Mouse (Mus musculus) testis, adult 2 months (tissue): Measurements from ENCODE around the gene Dhtkd1. TPM values are rescaled to one million over a fixed set of nuclear protein-coding genes. Genes with fewer than 3 reads are reported as not detected.

Experiments
- H3K27ac ChIP-seq: fragments of 200-500 bp; 2 replicates; pipeline ENCODE4 v1.5.1; 2012; ENCODE audit warnings: low read depth, low read length; ENCODE audit not compliant: control insufficient read depth, insufficient read depth
- H3K27me3 ChIP-seq: fragments of 200-500 bp; 2 replicates; pipeline ENCODE4 v1.6.1; 2012; ENCODE audit warnings: mild to moderate bottlenecking, low read length, moderate library complexity; ENCODE audit not compliant: control insufficient read depth, insufficient read depth
- H3K36me3 ChIP-seq: fragments of 200-500 bp; 2 replicates; pipeline ENCODE4 v1.6.1; 2012; ENCODE audit warnings: mild to moderate bottlenecking, low read length; ENCODE audit not compliant: control insufficient read depth, insufficient read depth
- H3K4me1 ChIP-seq: fragments of 200-500 bp; 2 replicates; pipeline ENCODE4 v1.6.1; 2012; ENCODE audit warnings: low read length; ENCODE audit not compliant: control insufficient read depth, insufficient read depth
- H3K4me3 ChIP-seq: fragments of 200-500 bp; 2 replicates; pipeline ENCODE4 v1.5.1; 2012; ENCODE audit warnings: low read depth, mild to moderate bottlenecking, low read length, moderate library complexity, mixed read lengths; ENCODE audit not compliant: control insufficient read depth
- CTCF ChIP-seq: fragments of 200-500 bp; IDR thresholded peaks from 2 replicates; pipeline ENCODE4 v1.5.1; 2012; ENCODE audit warnings: low read depth, mild to moderate bottlenecking, inconsistent platforms, low read length, moderate library complexity; ENCODE audit not compliant: control insufficient read depth, insufficient read depth, insufficient replicate concordance
- POLR2A ChIP-seq: fragments of 200-500 bp; IDR thresholded peaks from 2 replicates; pipeline ENCODE4 v1.6.1; 2012; ENCODE audit warnings: low read depth, mild to moderate bottlenecking, inconsistent platforms, low read length, moderate library complexity; ENCODE audit not compliant: control insufficient read depth
- polyA plus RNA-seq: library from polyadenylated mRNA; depleted of rRNA; stranded (reverse); fragments of >200 nt; gene quantifications from 2 replicates; pipeline ENCODE4 v1.2.3, GENCODE M21; 2012; rRNA removed

The Dhtkd1 gene
- polyA plus RNA-seq, 1 experiment: 2.6 TPM

- Histone ChIP-seq H3K4me1 (no peaks in the 10 kb centered on the region), H3K27ac (no peak overlapping the region), H3K4me3 (no peak overlapping the region), H3K27me3 (no peaks in the 10 kb centered on the region), H3K36me3 (peaks cover 2% of the 10 kb centered on the region; the same call in 1 of the 2 replicates)
- TF ChIP-seq POLR2A (no peak), CTCF (no peak)
These were observed 74.9 kb downstream of the Dhtkd1 start for GRCm38 (mm10) chr2:5867681-5868080.

- Histone ChIP-seq H3K27me3 (no peaks in the 10 kb centered on the region), H3K4me1 (no peaks in the 10 kb centered on the region), H3K4me3 (no peak within 1 kb of the TSS), H3K36me3 (no peaks in the 10 kb centered on the region; the same call in 1 of the 2 replicates), H3K27ac (no peak within 1 kb of the TSS)
- TF ChIP-seq CTCF (no peak), POLR2A (no peak)
These were observed 79.8 kb downstream of the Dhtkd1 start, which contains the start of gene Gm13199 for GRCm38 (mm10) chr2:5862834-5863233. Gene Gm13199 (minus strand): TSS chr2:5862934.

- Histone ChIP-seq H3K27me3 (no peaks in the 10 kb centered on the region), H3K36me3 (no peaks in the 10 kb centered on the region), H3K4me3 (no peak overlapping the region), H3K4me1 (no peaks in the 10 kb centered on the region), H3K27ac (no peak overlapping the region)
- TF ChIP-seq CTCF: no peak
- no peak for TF ChIP-seq POLR2A
These were observed 90.7 kb downstream of the Dhtkd1 start for GRCm38 (mm10) chr2:5851866-5852265.

GRCm38 (mm10) chr2:5851116-5851515, 91.5 kb downstream of the Dhtkd1 start:
- Histone ChIP-seq H3K36me3 (no peaks in the 10 kb centered on the region), H3K27ac (no peak overlapping the region), H3K4me3 (no peak overlapping the region), H3K27me3 (no peaks in the 10 kb centered on the region), H3K4me1 (no peaks in the 10 kb centered on the region)
- TF ChIP-seq CTCF (no peak), POLR2A (no peak)

Other genes starting within 250 kb of the Dhtkd1 start
- 1.4 and 1.5 TPM in 2 replicates for gene Camk1d, start 228.3 kb downstream of the Dhtkd1 start, polyA plus RNA-seq
- 4.7 and 5.3 TPM in 2 replicates for gene Nudt5, start 97.8 kb downstream of the Dhtkd1 start, polyA plus RNA-seq
- gene Cdc123, start 97.6 kb downstream of the Dhtkd1 start, polyA plus RNA-seq: 65.4 and 79.7 TPM in 2 replicates
- 1.6 TPM in 2 replicates for gene Gm13199, start 79.9 kb downstream of the Dhtkd1 start, polyA plus RNA-seq
- gene Sec61a2, start 47.4 kb downstream of the Dhtkd1 start, polyA plus RNA-seq: 73.1 and 94.3 TPM in 2 replicates
- 8.9 and 11.0 TPM in 2 replicates for gene Upf2, start 8.7 kb upstream of the Dhtkd1 start, polyA plus RNA-seq
- 1.3 and 1.9 TPM in 2 replicates for gene Proser2, start 187.4 kb upstream of the Dhtkd1 start, polyA plus RNA-seq